Mouse (Mus musculus) CD4-positive naive resting alpha-beta T cell, adult 57 days (primary cell): ENCODE results near the gene Maneal. TPM values are rescaled to one million over a fixed set of nuclear protein-coding genes. Genes with fewer than 3 reads are reported as not detected.

Experiments
- total RNA-seq: library from RNA; stranded (reverse); gene quantifications from one replicate; pipeline ENCODE4 v1.2.4, GENCODE M21; 2023

Maneal gene
- total RNA-seq = 3.6 TPM

GRCm38 (mm10) chr4:124861283-124862188, at the start of gene Maneal:
Gene Maneal (minus strand): TSS chr4:124862171.

GRCm38 (mm10) chr4:124880599-124880998, 18.6 kb upstream of the Maneal start, which contains the start of gene Epha10:
Gene Epha10 (plus strand): TSS chr4:124880899.

GRCm38 (mm10) chr4:124850933-124851658, 10.9 kb downstream of the Maneal start, which contains the start of gene 1110065P20Rik:
Gene 1110065P20Rik (minus strand): TSS chr4:124851196.

GRCm38 (mm10) chr4:124850261-124850913, 11.6 kb downstream of the Maneal start, which contains the start of gene Yrdc:
Gene Yrdc (plus strand): TSS chr4:124850679.

Other genes with a start within 250 kb of the Maneal start
- gene Pou3f1, start 205.4 kb downstream of the Maneal start, total RNA-seq = not detected
- 24.5 TPM for gene Utp11, start 168.6 kb downstream of the Maneal start, total RNA-seq
- 16.4 TPM for gene Fhl3, start 161.5 kb downstream of the Maneal start, total RNA-seq
- gene Sf3a3, start 147.4 kb downstream of the Maneal start, total RNA-seq = 60.7 TPM
- 101 TPM for gene Inpp5b, start 120.3 kb downstream of the Maneal start, total RNA-seq
- 31.7 TPM for gene Mtf1, start 60.1 kb downstream of the Maneal start, total RNA-seq
- gene Yrdc, start 11.5 kb downstream of the Maneal start, total RNA-seq = 93.8 TPM
- 16.4 TPM for gene 1110065P20Rik, start 11.0 kb downstream of the Maneal start, total RNA-seq
- gene Epha10, start 18.7 kb upstream of the Maneal start, total RNA-seq = not detected
- 22.6 TPM for gene 9930104L06Rik, start 74.9 kb upstream of the Maneal start, total RNA-seq
- 1.8 TPM for gene Cdca8, start 77.1 kb upstream of the Maneal start, total RNA-seq
- gene Rspo1, start 124.3 kb upstream of the Maneal start, total RNA-seq = 1.7 TPM
- gene Gnl2, start 154.4 kb upstream of the Maneal start, total RNA-seq = 74.6 TPM
- not detected for gene Dnali1, start 203.5 kb upstream of the Maneal start, total RNA-seq
- gene Snip1, start 204.5 kb upstream of the Maneal start, total RNA-seq = 48.1 TPM
- gene Meaf6, start 223.0 kb upstream of the Maneal start, total RNA-seq = 53.4 TPM